Mouse (Mus musculus): ENCODE results near the gene Gpsm3. TPM values are rescaled to one million over a fixed set of nuclear protein-coding genes. Genes with fewer than 3 reads are reported as not detected.

Gpsm3 gene
- polyA plus RNA-seq, 1 experiment from 2014 or later: 12.5 TPM

GRCm38 (mm10) chr17:34571875-34572274, 17.7 kb upstream of the Gpsm3 start:
- Histone ChIP-seq H3K27ac (ENCODE audit: low read length) (no peak overlapping the region), H3K4me2 (ENCODE audit: low read depth, low read length) (no peak overlapping the region), H3K9ac (ENCODE audit: low read depth, low read length) (no peak overlapping the region), H3K4me1 (ENCODE audit: control insufficient read depth, insufficient read depth, low read length) (0 out of 2 replicates have a peak, but pooled peaks cover 4% of the 10 kb centered on the region), H3K9me3 (ENCODE audit: control insufficient read depth, low read length) (no peaks in the 10 kb centered on the region), H3K27me3 (replicated peaks; ENCODE audit: control insufficient read depth, insufficient read depth, low read length) (no peaks in the 10 kb centered on the region), H3K36me3 (ENCODE audit: control insufficient read depth, insufficient read depth, low read length) (no peaks in the 10 kb centered on the region), H3K4me3 (ENCODE audit: low read length) (no peak overlapping the region)
- ATAC-seq: no peak
- 21% methylated on average over 5 of the region's 5 CpGs for WGBS

GRCm38 (mm10) chr17:34572361-34572760, 17.2 kb upstream of the Gpsm3 start:
- WGBS: 16% methylated on average over 15 of the region's 15 CpGs
- no peak for ATAC-seq

GRCm38 (mm10) chr17:34576577-34576976, 13.0 kb upstream of the Gpsm3 start:
- Histone ChIP-seq H3K27ac (ENCODE audit: low read length) (peak overlapping the region; percentile 58; the same call in 1 of the 2 replicates), H3K4me2 (ENCODE audit: low read depth, low read length) (no peak overlapping the region), H3K9ac (ENCODE audit: low read depth, low read length) (no peak overlapping the region), H3K36me3 (ENCODE audit: control insufficient read depth, insufficient read depth, low read length) (no peaks in the 10 kb centered on the region), H3K27me3 (replicated peaks; ENCODE audit: control insufficient read depth, insufficient read depth, low read length) (no peaks in the 10 kb centered on the region), H3K4me1 (ENCODE audit: control insufficient read depth, insufficient read depth, low read length) (0 out of 2 replicates have a peak, but pooled peaks cover 4% of the 10 kb centered on the region), H3K4me3 (ENCODE audit: low read length) (no peak overlapping the region), H3K9me3 (ENCODE audit: control insufficient read depth, low read length) (no peaks in the 10 kb centered on the region)
- peak; percentile 88 for ATAC-seq
- 50% methylated on average over 5 of the region's 5 CpGs for WGBS

More at GRCm38 (mm10) chr17:34572361-34572760, 17.2 kb upstream of the Gpsm3 start:
- H3K4me2 ChIP-seq (ENCODE audit: low read depth, low read length): no peak overlapping the region
- H3K36me3 ChIP-seq (ENCODE audit: control insufficient read depth, insufficient read depth, low read length): no peaks in the 10 kb centered on the region
- no peaks in the 10 kb centered on the region for H3K27me3 ChIP-seq (replicated peaks; ENCODE audit: control insufficient read depth, insufficient read depth, low read length)
- H3K4me1 ChIP-seq (ENCODE audit: control insufficient read depth, insufficient read depth, low read length): 0 out of 2 replicates have a peak, but pooled peaks cover 4% of the 10 kb centered on the region
- H3K9ac ChIP-seq (ENCODE audit: low read depth, low read length): no peak overlapping the region
- no peak overlapping the region for H3K27ac ChIP-seq (ENCODE audit: low read length)
- H3K9me3 ChIP-seq (ENCODE audit: control insufficient read depth, low read length): no peaks in the 10 kb centered on the region
- H3K4me3 ChIP-seq (ENCODE audit: low read length): no peak overlapping the region

GRCm38 (mm10) chr17:34578070-34578469, 11.5 kb upstream of the Gpsm3 start:
- Histone ChIP-seq H3K9ac (ENCODE audit: low read depth, low read length) (no peak overlapping the region), H3K9me3 (ENCODE audit: control insufficient read depth, low read length) (no peaks in the 10 kb centered on the region), H3K4me2 (ENCODE audit: low read depth, low read length) (no peak overlapping the region), H3K27ac (ENCODE audit: low read length) (no peak overlapping the region), H3K27me3 (replicated peaks; ENCODE audit: control insufficient read depth, insufficient read depth, low read length) (no peaks in the 10 kb centered on the region), H3K4me3 (ENCODE audit: low read length) (no peak overlapping the region), H3K4me1 (ENCODE audit: control insufficient read depth, insufficient read depth, low read length) (0 out of 2 replicates have a peak, but pooled peaks cover 4% of the 10 kb centered on the region), H3K36me3 (ENCODE audit: control insufficient read depth, insufficient read depth, low read length) (no peaks in the 10 kb centered on the region)
- ATAC-seq: no peak
- WGBS: 89% methylated on average over 3 of the region's 3 CpGs

- no peaks in the 10 kb centered on the region for H3K36me3 ChIP-seq (ENCODE audit: control insufficient read depth, insufficient read depth, low read length)
- no peak overlapping the region for H3K4me3 ChIP-seq (ENCODE audit: low read length)
- ATAC-seq: no peak
- no peak overlapping the region for H3K27ac ChIP-seq (ENCODE audit: low read length)
- H3K27me3 ChIP-seq (replicated peaks; ENCODE audit: control insufficient read depth, insufficient read depth, low read length): no peaks in the 10 kb centered on the region
- no peak overlapping the region for H3K4me2 ChIP-seq (ENCODE audit: low read depth, low read length)
- H3K9ac ChIP-seq (ENCODE audit: low read depth, low read length): no peak overlapping the region
- WGBS: 88% methylated on average over 12 of the region's 12 CpGs
- H3K9me3 ChIP-seq (ENCODE audit: control insufficient read depth, low read length): no peaks in the 10 kb centered on the region
- H3K4me1 ChIP-seq (ENCODE audit: control insufficient read depth, insufficient read depth, low read length): peaks cover 12% of the 10 kb centered on the region; the same call in 1 of the 2 replicates
These were observed 7.1 kb upstream of the Gpsm3 start for GRCm38 (mm10) chr17:34582528-34582927.

- no peak overlapping the region for H3K4me3 ChIP-seq (ENCODE audit: low read length)
- H3K36me3 ChIP-seq (ENCODE audit: control insufficient read depth, insufficient read depth, low read length): no peaks in the 10 kb centered on the region
- H3K9me3 ChIP-seq (ENCODE audit: control insufficient read depth, low read length): no peaks in the 10 kb centered on the region
- no peak for ATAC-seq
- H3K4me1 ChIP-seq (ENCODE audit: control insufficient read depth, insufficient read depth, low read length): peaks cover 16% of the 10 kb centered on the region
- no peak overlapping the region for H3K4me2 ChIP-seq (ENCODE audit: low read depth, low read length)
- no peak overlapping the region for H3K27ac ChIP-seq (ENCODE audit: low read length)
- WGBS: 58% methylated on average over 7 of the region's 7 CpGs
- H3K27me3 ChIP-seq (replicated peaks; ENCODE audit: control insufficient read depth, insufficient read depth, low read length): no peaks in the 10 kb centered on the region
- H3K9ac ChIP-seq (ENCODE audit: low read depth, low read length): no peak overlapping the region
These were observed 6.2 kb upstream of the Gpsm3 start for GRCm38 (mm10) chr17:34583397-34583796.

- ATAC-seq: no peak
- no peak overlapping the region for H3K9ac ChIP-seq (ENCODE audit: low read depth, low read length)
- no peak overlapping the region for H3K27ac ChIP-seq (ENCODE audit: low read length)
- 93% methylated on average over 8 of the region's 8 CpGs for WGBS
- H3K27me3 ChIP-seq (replicated peaks; ENCODE audit: control insufficient read depth, insufficient read depth, low read length): no peaks in the 10 kb centered on the region
- H3K9me3 ChIP-seq (ENCODE audit: control insufficient read depth, low read length): no peaks in the 10 kb centered on the region
- H3K4me1 ChIP-seq (ENCODE audit: control insufficient read depth, insufficient read depth, low read length): peaks cover 19% of the 10 kb centered on the region
- H3K4me2 ChIP-seq (ENCODE audit: low read depth, low read length): no peak overlapping the region
- no peaks in the 10 kb centered on the region for H3K36me3 ChIP-seq (ENCODE audit: control insufficient read depth, insufficient read depth, low read length)
- no peak overlapping the region for H3K4me3 ChIP-seq (ENCODE audit: low read length)
These were observed 5.8 kb upstream of the Gpsm3 start for GRCm38 (mm10) chr17:34583819-34584218.

GRCm38 (mm10) chr17:34585121-34585520, 4.5 kb upstream of the Gpsm3 start:
- no peak overlapping the region for H3K4me3 ChIP-seq (ENCODE audit: low read length)
- peaks cover 32% of the 10 kb centered on the region for H3K4me1 ChIP-seq (ENCODE audit: control insufficient read depth, insufficient read depth, low read length)
- H3K27me3 ChIP-seq (replicated peaks; ENCODE audit: control insufficient read depth, insufficient read depth, low read length): no peaks in the 10 kb centered on the region
- WGBS: 86% methylated on average over 8 of the region's 8 CpGs
- no peak for ATAC-seq
- H3K27ac ChIP-seq (ENCODE audit: low read length): no peak overlapping the region
- no peaks in the 10 kb centered on the region for H3K9me3 ChIP-seq (ENCODE audit: control insufficient read depth, low read length)
- no peak overlapping the region for H3K9ac ChIP-seq (ENCODE audit: low read depth, low read length)
- no peak overlapping the region for H3K4me2 ChIP-seq (ENCODE audit: low read depth, low read length)
- no peaks in the 10 kb centered on the region for H3K36me3 ChIP-seq (ENCODE audit: control insufficient read depth, insufficient read depth, low read length)

GRCm38 (mm10) chr17:34585877-34586771, 3.5 kb upstream of the Gpsm3 start:
- Histone ChIP-seq H3K27ac (ENCODE audit: low read length) (peak overlapping the region; percentile 95), H3K36me3 (ENCODE audit: control insufficient read depth, insufficient read depth, low read length) (no peaks in the 10 kb centered on the region), H3K9me3 (ENCODE audit: control insufficient read depth, low read length) (no peaks in the 10 kb centered on the region), H3K4me2 (ENCODE audit: low read depth, low read length) (peak overlapping the region; percentile 98), H3K27me3 (replicated peaks; ENCODE audit: control insufficient read depth, insufficient read depth, low read length) (no peaks in the 10 kb centered on the region), H3K9ac (ENCODE audit: low read depth, low read length) (peak overlapping the region; percentile 96; the same call in 1 of the 2 replicates), H3K4me1 (ENCODE audit: control insufficient read depth, insufficient read depth, low read length) (peaks cover 42% of the 10 kb centered on the region), H3K4me3 (ENCODE audit: low read length) (peak overlapping the region; percentile 82)
- WGBS: 36% methylated on average over 32 of the region's 32 CpGs
- no peak for ATAC-seq
